Mouse (Mus musculus) heart, embryonic 16.5 days (tissue): ENCODE measurements around the gene Olfr173. TPM values are rescaled to one million over a fixed set of nuclear protein-coding genes. Genes with fewer than 3 reads are reported as not detected.

Experiments used
- ATAC-seq: fragments of 200-750 bp; cut with Nextera tagmentation; replicated peaks from 2 replicates; pipeline ENCODE4 v1.8.0; 2017; ENCODE audit warnings: moderate number of reproducible peaks; ENCODE audit not compliant: insufficient read depth, low FRiP score; ENCODE audit errors: extremely low read depth
- H3K27ac ChIP-seq: fragments of 300-500 bp; sonication (generic); 2 replicates; pipeline ENCODE4 v1.5.1; 2014; ENCODE audit warnings: mild to moderate bottlenecking, low read length, control low read depth, moderate library complexity
- H3K27me3 ChIP-seq: fragments of 300-500 bp; sonication (generic); 2 replicates; pipeline ENCODE4 v1.6.1; 2014; ENCODE audit warnings: low read length, mixed read lengths; ENCODE audit not compliant: control insufficient read depth, insufficient read depth
- H3K36me3 ChIP-seq: fragments of 300-500 bp; sonication (generic); 2 replicates; pipeline ENCODE4 v1.6.1; 2014; ENCODE audit not compliant: control insufficient read depth, insufficient read depth
- H3K4me1 ChIP-seq: fragments of 300-500 bp; sonication (generic); 2 replicates; pipeline ENCODE4 v1.6.1; 2014; ENCODE audit warnings: low read length, mixed read lengths; ENCODE audit not compliant: control insufficient read depth, insufficient read depth
- H3K4me2 ChIP-seq: fragments of 300-500 bp; sonication (generic); 2 replicates; pipeline ENCODE4 v1.6.1; 2014; ENCODE audit warnings: low read depth, mild to moderate bottlenecking, control low read depth, low read length
- H3K4me3 ChIP-seq: fragments of 300-500 bp; sonication (generic); 2 replicates; pipeline ENCODE4 v1.5.1; 2014; ENCODE audit warnings: mild to moderate bottlenecking, control low read depth, low read length
- H3K9ac ChIP-seq: fragments of 300-500 bp; sonication (generic); 2 replicates; pipeline ENCODE4 v1.6.1; 2014; ENCODE audit warnings: low read length, control low read depth
- H3K9me3 ChIP-seq: fragments of 300-500 bp; sonication (generic); replicated peaks from 2 replicates; pipeline ENCODE4 v1.6.1; 2016; ENCODE audit warnings: low read length; ENCODE audit not compliant: control insufficient read depth
- WGBS: fragments of 180-500 bp; shearing (Covaris S2); extraction: QIAGEN DNeasy Blood & Tissue Kit; methylation state at CpG from one replicate; pipeline ENCODE4 v1.1.7; 2014; 5-methylcytosine and 5-hydroxymethylcytosine counted together
- microRNA-seq: library from miRNA; unstranded; fragments of <30 nt; microRNA quantifications from one replicate; pipeline ENCODE4, GENCODE M21; 2017
- polyA plus RNA-seq: library from polyadenylated mRNA; unstranded; fragments of >200 nt; fragmentation: Nextera tagmentation; extraction: Ambion mirVana; gene quantifications from 2 replicates; pipeline ENCODE4 v1.2.1, GENCODE M21; 2015

The Olfr173 gene
- not detected in 2 replicates for polyA plus RNA-seq

DNA sequence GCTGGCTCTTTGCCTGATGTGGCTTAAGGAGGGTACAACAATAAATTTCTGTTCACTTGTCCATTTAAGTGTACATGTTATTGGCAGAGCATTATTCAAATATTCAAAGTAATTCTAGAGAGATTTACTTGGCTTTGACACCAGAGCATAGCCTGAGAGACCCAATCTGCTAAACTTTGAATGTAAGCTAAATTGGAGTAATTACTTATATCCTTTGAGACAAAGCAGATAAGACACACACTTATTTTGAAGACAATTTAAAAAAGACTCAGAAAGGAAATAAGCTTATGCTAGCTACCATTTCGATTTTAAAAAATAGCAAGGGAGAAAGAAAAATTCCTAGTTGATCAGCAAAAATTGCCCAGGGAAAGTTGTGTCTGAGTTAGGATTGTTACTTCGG, at the start of gene Olfr173:
Olfr173 (minus strand) TSS at position 101 of the 400 bp plus-strand sequence.
- no peaks in the 10 kb centered on the region for H3K36me3 ChIP-seq
- 0 out of 2 replicates have a peak, but pooled peaks cover 2% of the 10 kb centered on the region for H3K9me3 ChIP-seq
- H3K9ac ChIP-seq: no peak within 1 kb of the TSS
- H3K27ac ChIP-seq: no peak within 1 kb of the TSS
- H3K27me3 ChIP-seq: no peaks in the 10 kb centered on the region
- 61% methylated on average over 2 of the region's 2 CpGs for WGBS
- no peaks in the 10 kb centered on the region for H3K4me1 ChIP-seq
- no peak within 1 kb of the TSS for H3K4me3 ChIP-seq
- no peak for ATAC-seq
- no peak within 1 kb of the TSS for H3K4me2 ChIP-seq

DNA sequence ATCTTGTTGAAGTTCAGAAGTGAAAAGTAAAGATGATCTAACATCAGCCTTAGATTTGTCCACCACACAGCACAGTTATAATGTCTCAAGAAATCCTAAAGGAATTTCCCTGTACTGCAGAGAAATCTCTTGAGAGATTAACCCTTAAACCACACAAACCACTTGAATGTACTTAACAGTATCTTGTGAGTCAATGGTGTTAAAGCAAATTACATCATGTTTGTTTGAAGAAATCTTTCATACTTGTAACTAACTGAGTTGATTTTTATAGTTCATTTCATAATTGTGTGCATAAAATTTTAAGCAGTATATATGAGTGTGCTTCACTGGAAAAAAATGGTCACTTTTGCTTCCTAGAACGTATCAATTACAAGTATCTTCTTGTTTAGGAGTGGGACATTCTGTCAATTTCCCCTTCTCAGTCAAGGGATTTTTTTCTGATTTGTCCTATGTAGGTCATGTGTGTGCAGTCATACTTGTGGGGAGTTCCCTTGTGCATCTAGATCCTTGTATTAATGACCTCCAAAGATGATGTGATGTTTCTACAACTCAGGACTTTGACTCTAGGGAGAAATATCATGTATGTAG, 26.8 kb upstream of the Olfr173 start, which contains the start of gene Olfr175-ps1:
Olfr175-ps1 (minus strand) TSS at position 51 of the 588 bp plus-strand sequence.
- Histone ChIP-seq H3K4me3 (no peak within 1 kb of the TSS), H3K36me3 (no peaks in the 10 kb centered on the region), H3K27me3 (no peaks in the 10 kb centered on the region), H3K27ac (no peak within 1 kb of the TSS), H3K4me2 (no peak within 1 kb of the TSS), H3K4me1 (no peaks in the 10 kb centered on the region), H3K9ac (no peak within 1 kb of the TSS), H3K9me3 (no peaks in the 10 kb centered on the region)
- WGBS: 61% methylated on average over 1 of the region's 1 CpGs
- no peak for ATAC-seq

DNA sequence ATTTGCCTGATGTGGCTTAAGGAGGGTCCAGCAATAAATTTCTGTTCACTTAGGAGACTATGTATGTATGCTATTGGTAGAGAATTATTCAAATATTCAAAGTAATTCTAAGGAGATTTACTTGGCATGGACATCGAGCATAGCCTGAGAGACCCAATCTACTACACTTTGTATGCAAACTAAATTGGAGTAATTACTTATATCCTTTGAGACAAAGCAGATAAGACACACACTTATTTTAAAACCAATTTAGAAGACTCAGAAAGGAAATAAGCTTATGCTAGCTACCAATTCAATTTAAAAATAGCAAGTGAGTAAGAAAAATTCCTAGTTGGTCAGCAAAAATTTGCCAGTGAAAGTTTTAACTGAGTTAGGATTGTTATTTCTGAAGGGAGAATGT, 37.0 kb downstream of the Olfr173 start, which contains the start of gene Olfr172:
Olfr172 (minus strand) TSS at position 101 of the 400 bp plus-strand sequence.
- Histone ChIP-seq H3K4me1 (no peaks in the 10 kb centered on the region), H3K4me3 (no peak within 1 kb of the TSS), H3K27ac (no peak within 1 kb of the TSS), H3K9me3 (no peaks in the 10 kb centered on the region), H3K9ac (no peak within 1 kb of the TSS), H3K27me3 (no peaks in the 10 kb centered on the region), H3K4me2 (no peak within 1 kb of the TSS), H3K36me3 (no peaks in the 10 kb centered on the region)
- ATAC-seq: no peak
- WGBS: 72% methylated on average over 1 of the region's 1 CpGs

DNA sequence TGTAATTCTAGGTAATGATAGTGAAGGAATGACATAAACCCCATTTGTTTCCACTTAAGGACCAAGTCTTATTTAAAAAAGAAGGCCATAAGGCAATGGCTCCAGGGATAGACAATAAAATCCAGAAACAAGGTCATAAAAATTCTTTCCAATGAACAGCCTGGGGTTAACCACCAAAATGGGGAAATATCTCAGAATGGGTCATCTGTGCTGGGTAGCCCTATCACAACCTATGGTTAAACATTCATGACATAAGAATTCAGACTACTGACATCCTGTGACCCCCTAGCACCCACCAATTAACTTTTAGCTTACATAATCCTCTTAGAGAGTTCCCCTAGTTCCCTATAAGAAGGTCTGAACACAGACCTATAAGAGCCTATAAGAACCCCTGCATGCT, 43.9 kb downstream of the Olfr173 start:
- Histone ChIP-seq H3K27ac (no peak overlapping the region), H3K36me3 (no peaks in the 10 kb centered on the region), H3K27me3 (no peaks in the 10 kb centered on the region), H3K9ac (no peak overlapping the region), H3K4me1 (no peaks in the 10 kb centered on the region), H3K4me2 (no peak overlapping the region), H3K9me3 (no peaks in the 10 kb centered on the region), H3K4me3 (no peak overlapping the region)
- no peak for ATAC-seq

DNA sequence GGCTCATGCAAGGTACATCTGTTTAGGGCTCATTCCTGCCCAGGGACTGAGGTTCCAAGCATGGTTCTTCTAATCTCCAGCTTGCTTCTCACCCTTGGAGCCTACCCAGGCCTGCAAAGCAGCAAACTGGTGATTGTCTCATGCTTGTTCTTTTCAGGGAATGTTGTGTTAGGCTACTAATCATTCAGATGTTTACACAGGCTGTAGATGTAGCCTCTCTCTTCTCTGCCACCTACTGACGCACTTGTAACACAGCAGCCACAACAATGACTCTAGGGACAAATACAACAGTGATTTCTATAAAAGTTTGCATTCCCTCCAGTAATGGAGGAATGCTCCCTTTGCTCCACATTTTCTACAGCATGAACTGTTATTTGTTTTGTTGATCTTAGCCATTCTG, 48.8 kb downstream of the Olfr173 start:
- no peak overlapping the region for H3K4me2 ChIP-seq
- no peak overlapping the region for H3K27ac ChIP-seq
- peaks cover 5% of the 10 kb centered on the region for H3K4me1 ChIP-seq
- no peaks in the 10 kb centered on the region for H3K36me3 ChIP-seq
- H3K27me3 ChIP-seq: no peaks in the 10 kb centered on the region
- WGBS: 21% methylated on average over 1 of the region's 1 CpGs
- H3K9me3 ChIP-seq: no peaks in the 10 kb centered on the region
- ATAC-seq: peak; percentile 49
- no peak overlapping the region for H3K4me3 ChIP-seq
- no peak overlapping the region for H3K9ac ChIP-seq

DNA sequence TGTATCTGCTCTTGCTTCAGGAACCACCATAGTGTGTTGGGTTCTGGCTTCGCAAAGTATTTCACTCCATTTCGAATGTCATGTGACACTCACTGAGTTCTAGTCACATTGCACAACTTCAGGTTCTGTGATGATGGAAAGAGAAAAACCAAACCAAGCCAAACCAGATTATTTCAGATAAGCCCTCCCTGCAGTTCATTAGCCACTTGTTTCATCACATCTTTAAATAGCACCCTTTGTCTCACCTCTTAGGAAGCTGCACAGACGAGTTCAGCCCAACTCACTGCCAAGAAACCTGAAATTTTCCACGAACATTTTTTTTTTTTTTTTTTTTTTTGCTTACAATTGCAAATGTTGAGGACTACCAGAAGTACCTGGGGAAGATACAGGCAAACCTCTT, 53.4 kb downstream of the Olfr173 start:
- no peak overlapping the region for H3K9ac ChIP-seq
- H3K4me3 ChIP-seq: no peak overlapping the region
- H3K27ac ChIP-seq: no peak overlapping the region; the same call in 1 of the 2 replicates
- peak overlapping the region; percentile 15; the same call in 1 of the 2 replicates for H3K4me2 ChIP-seq
- 36% methylated on average over 4 of the region's 4 CpGs for WGBS
- no peaks in the 10 kb centered on the region for H3K27me3 ChIP-seq
- peaks cover 7% of the 10 kb centered on the region for H3K4me1 ChIP-seq
- no peaks in the 10 kb centered on the region for H3K36me3 ChIP-seq
- ATAC-seq: peak; percentile 70; the same call in 1 of the 2 replicates
- no peaks in the 10 kb centered on the region for H3K9me3 ChIP-seq

Small RNAs within 50 kb of the gene (microRNA-seq; reads per million reads assigned to microRNA genes)
- not detected for gene Gm27564

Other genes with a start within 250 kb of the Olfr173 start
- not detected in 2 replicates for gene Gm813, start 183.3 kb downstream of the Olfr173 start, polyA plus RNA-seq
- gene E330017A01Rik, start 161.5 kb downstream of the Olfr173 start, polyA plus RNA-seq: not detected in 2 replicates
- gene Cpox, start 130.0 kb downstream of the Olfr173 start, polyA plus RNA-seq: 33.3 and 37.1 TPM in 2 replicates
- gene Gpr15, start 81.2 kb downstream of the Olfr173 start, polyA plus RNA-seq: 0.24 and 1.00 TPM in 2 replicates
- gene Cldnd1, start 72.4 kb downstream of the Olfr173 start, polyA plus RNA-seq: 101 and 112 TPM in 2 replicates
- gene Olfr172, start 37.1 kb downstream of the Olfr173 start, polyA plus RNA-seq: not detected in 2 replicates
- gene Olfr175-ps1, start 26.5 kb upstream of the Olfr173 start, polyA plus RNA-seq: not detected in 2 replicates
- gene Olfr177, start 74.5 kb upstream of the Olfr173 start, polyA plus RNA-seq: not detected in 2 replicates
- gene Olfr178, start 91.8 kb upstream of the Olfr173 start, polyA plus RNA-seq: not detected in 2 replicates
- not detected in 2 replicates for gene Olfr181, start 128.5 kb upstream of the Olfr173 start, polyA plus RNA-seq
- not detected in 2 replicates for gene Olfr180, start 129.1 kb upstream of the Olfr173 start, polyA plus RNA-seq
- not detected in 2 replicates for gene Olfr183, start 195.1 kb upstream of the Olfr173 start, polyA plus RNA-seq
- not detected in 2 replicates for gene Olfr186, start 230.0 kb upstream of the Olfr173 start, polyA plus RNA-seq
- gene Olfr187, start 239.5 kb upstream of the Olfr173 start, polyA plus RNA-seq: not detected in 2 replicates